Mouse (Mus musculus): ENCODE results near the gene Rab30.

GRCm38 (mm10) chr7:92826248-92826647 lies 84.8 kb downstream of the Rab30 start:
- no peak for TF ChIP-seq CTCF (conservative IDR thresholded peaks at IDR 0.05; ENCODE audit: low read length)
- TF ChIP-seq POU5F1 (IDR thresholded peaks at IDR 0.05; ENCODE audit: borderline replicate concordance, low read length) = no peak

Data from E14TG2a.4 (cell line).